Mouse (Mus musculus): Measurements from ENCODE around the gene Syn3. TPM values are rescaled to one million over a fixed set of nuclear protein-coding genes. Genes with fewer than 3 reads are reported as not detected.
"Not testable (repeated sequence)": the region's sequence is repeated elsewhere in the genome, so short reads cannot be mapped to it uniquely, and the experiment has no call there.

Gene Syn3
- polyA plus RNA-seq (2012; rRNA removed), result 1.6 and 1.9 TPM in 2 replicates
- 2.0 and 2.9 TPM in 2 replicates for polyA plus RNA-seq (2014; fragmentation: Nextera tagmentation; extraction: Ambion mirVana)

- Histone ChIP-seq H3K4me2 (replicated peaks; ENCODE audit: low read depth, low read length, severe bottlenecking) (peak within 1 kb of the TSS; percentile 89), H3K4me3 (replicated peaks; ENCODE audit: low read length) (peak within 1 kb of the TSS; percentile 59), H3K27ac (replicated peaks; ENCODE audit: low read depth, low read length) (peak within 1 kb of the TSS; percentile 55; the same call in 1 of the 2 replicates), H3K4me1 (ENCODE audit: control insufficient read depth, insufficient read depth, low read length) (peaks cover 10% of the 10 kb centered on the region; the same call in 1 of the 2 replicates), H3K36me3 (ENCODE audit: control insufficient read depth, insufficient read depth, low read length) (no peaks in the 10 kb centered on the region), H3K27me3 (ENCODE audit: control insufficient read depth, insufficient read depth, low read length) (no peaks in the 10 kb centered on the region), H3K9ac (ENCODE audit: low read depth, low read length, severe bottlenecking) (peak within 1 kb of the TSS; percentile 74), H3K9me3 (ENCODE audit: control insufficient read depth, low read length) (no peaks in the 10 kb centered on the region)
- peak; percentile 92 for DNase-seq (ENCODE audit: low spot score)
- peak; percentile 98 for ATAC-seq (ENCODE audit: low FRiP score, low read depth)
- TF ChIP-seq POLR2A (IDR thresholded peaks at IDR 0.05; ENCODE audit: borderline replicate concordance, extremely low read depth, insufficient read depth, insufficient read length), result peak; percentile 55; the same call in 1 of the 2 replicates
- 0% methylated on average over 20 of the region's 21 CpGs for WGBS
Observed at GRCm38 (mm10) chr10:86498673-86499391, at the start of gene Syn3. Gene Syn3, minus strand, starts transcription at chr10:86498896.

GRCm38 (mm10) chr10:86526357-86526874 is 27.7 kb upstream of the Syn3 start:
- WGBS, result 78% methylated on average over 3 of the region's 5 CpGs
- not testable (repeated sequence) for DNase-seq (ENCODE audit: low spot score); H3K27ac ChIP-seq (replicated peaks; ENCODE audit: low read depth, low read length); H3K36me3 ChIP-seq (ENCODE audit: control insufficient read depth, insufficient read depth, low read length); H3K4me2 ChIP-seq (replicated peaks; ENCODE audit: low read depth, low read length, severe bottlenecking); H3K9ac ChIP-seq (ENCODE audit: low read depth, low read length, severe bottlenecking); H3K4me1 ChIP-seq (ENCODE audit: control insufficient read depth, insufficient read depth, low read length); ATAC-seq (ENCODE audit: low FRiP score, low read depth); H3K27me3 ChIP-seq (ENCODE audit: control insufficient read depth, insufficient read depth, low read length); H3K4me3 ChIP-seq (replicated peaks; ENCODE audit: low read length); H3K9me3 ChIP-seq (ENCODE audit: control insufficient read depth, low read length)

GRCm38 (mm10) chr10:86513801-86514200 is 15.1 kb upstream of the Syn3 start:
- no peak overlapping the region for H3K4me3 ChIP-seq (replicated peaks; ENCODE audit: low read length)
- no peaks in the 10 kb centered on the region for H3K9me3 ChIP-seq (ENCODE audit: control insufficient read depth, low read length)
- no peak overlapping the region for H3K27ac ChIP-seq (replicated peaks; ENCODE audit: low read depth, low read length)
- ATAC-seq (ENCODE audit: low FRiP score, low read depth), result no peak
- H3K4me2 ChIP-seq (replicated peaks; ENCODE audit: low read depth, low read length, severe bottlenecking), result no peak overlapping the region
- no peak for DNase-seq (ENCODE audit: low spot score)
- H3K9ac ChIP-seq (ENCODE audit: low read depth, low read length, severe bottlenecking), result no peak overlapping the region
- TF ChIP-seq POLR2A (IDR thresholded peaks at IDR 0.05; ENCODE audit: borderline replicate concordance, extremely low read depth, insufficient read depth, insufficient read length), result no peak
- H3K27me3 ChIP-seq (ENCODE audit: control insufficient read depth, insufficient read depth, low read length), result no peaks in the 10 kb centered on the region
- no peaks in the 10 kb centered on the region for H3K4me1 ChIP-seq (ENCODE audit: control insufficient read depth, insufficient read depth, low read length)
- WGBS, result 91% methylated on average over 4 of the region's 4 CpGs
- no peaks in the 10 kb centered on the region for H3K36me3 ChIP-seq (ENCODE audit: control insufficient read depth, insufficient read depth, low read length)

DNA sequence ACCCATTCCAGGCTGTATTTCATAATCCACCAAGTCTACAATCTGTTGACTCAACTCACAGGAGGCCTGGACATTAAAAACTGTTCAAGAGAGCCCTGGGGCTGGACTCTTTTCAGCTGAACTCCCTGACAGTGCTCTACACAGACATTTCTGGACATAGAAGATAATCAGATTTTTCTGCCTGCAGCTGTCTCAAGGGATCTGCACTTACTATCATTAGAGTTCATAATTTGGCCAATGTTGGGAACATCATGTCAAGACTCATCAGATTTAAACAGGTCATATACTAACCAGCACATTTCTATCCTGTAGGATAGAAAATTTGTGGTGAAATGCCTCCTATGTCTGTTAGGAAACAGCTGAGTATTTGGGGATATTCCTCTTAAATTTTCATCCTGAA is 12.2 kb upstream of the Syn3 start:
- H3K27ac ChIP-seq (replicated peaks; ENCODE audit: low read depth, low read length), result no peak overlapping the region
- H3K36me3 ChIP-seq (ENCODE audit: control insufficient read depth, insufficient read depth, low read length), result no peaks in the 10 kb centered on the region
- H3K4me2 ChIP-seq (replicated peaks; ENCODE audit: low read depth, low read length, severe bottlenecking), result no peak overlapping the region
- no peak for TF ChIP-seq POLR2A (IDR thresholded peaks at IDR 0.05; ENCODE audit: borderline replicate concordance, extremely low read depth, insufficient read depth, insufficient read length)
- no peak overlapping the region for H3K4me3 ChIP-seq (replicated peaks; ENCODE audit: low read length)
- H3K27me3 ChIP-seq (ENCODE audit: control insufficient read depth, insufficient read depth, low read length), result no peaks in the 10 kb centered on the region
- no peaks in the 10 kb centered on the region for H3K4me1 ChIP-seq (ENCODE audit: control insufficient read depth, insufficient read depth, low read length)
- DNase-seq (ENCODE audit: low spot score) (no peak), ATAC-seq (ENCODE audit: low FRiP score, low read depth) (no peak)
- H3K9me3 ChIP-seq (ENCODE audit: control insufficient read depth, low read length), result no peaks in the 10 kb centered on the region
- no peak overlapping the region for H3K9ac ChIP-seq (ENCODE audit: low read depth, low read length, severe bottlenecking)

DNA sequence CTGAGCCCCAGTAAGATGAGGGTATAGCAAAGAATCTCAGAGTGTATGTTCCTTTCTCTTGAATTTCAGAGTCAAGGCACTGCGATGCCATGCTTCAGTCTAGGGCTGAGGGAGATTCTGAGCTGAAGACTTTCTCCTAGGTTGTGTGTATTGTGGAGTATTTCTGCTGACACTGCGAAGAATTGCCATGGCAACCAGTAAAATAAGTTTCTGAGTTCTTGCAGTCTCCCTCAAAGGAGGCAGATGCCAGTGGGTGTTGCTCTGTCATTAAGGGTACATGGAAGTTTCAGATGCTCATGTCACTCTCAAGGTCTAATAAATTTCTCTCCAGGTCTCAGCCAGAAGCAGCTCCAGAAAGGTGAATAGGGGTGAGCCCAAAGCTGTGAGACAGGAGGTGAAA is 3.4 kb upstream of the Syn3 start:
- no peak overlapping the region for H3K4me2 ChIP-seq (replicated peaks; ENCODE audit: low read depth, low read length, severe bottlenecking)
- H3K4me1 ChIP-seq (ENCODE audit: control insufficient read depth, insufficient read depth, low read length), result peaks cover 10% of the 10 kb centered on the region; the same call in 1 of the 2 replicates
- no peak for TF ChIP-seq POLR2A (IDR thresholded peaks at IDR 0.05; ENCODE audit: borderline replicate concordance, extremely low read depth, insufficient read depth, insufficient read length)
- no peaks in the 10 kb centered on the region for H3K27me3 ChIP-seq (ENCODE audit: control insufficient read depth, insufficient read depth, low read length)
- WGBS, result 88% methylated on average over 2 of the region's 2 CpGs
- ATAC-seq (ENCODE audit: low FRiP score, low read depth), result no peak
- H3K9me3 ChIP-seq (ENCODE audit: control insufficient read depth, low read length), result no peaks in the 10 kb centered on the region
- H3K9ac ChIP-seq (ENCODE audit: low read depth, low read length, severe bottlenecking), result no peak overlapping the region
- no peak for DNase-seq (ENCODE audit: low spot score)
- H3K27ac ChIP-seq (replicated peaks; ENCODE audit: low read depth, low read length), result no peak overlapping the region
- H3K4me3 ChIP-seq (replicated peaks; ENCODE audit: low read length), result no peak overlapping the region
- H3K36me3 ChIP-seq (ENCODE audit: control insufficient read depth, insufficient read depth, low read length), result no peaks in the 10 kb centered on the region
